Mouse (Mus musculus) forebrain, embryonic 16.5 days (tissue): ENCODE data around the gene Iqgap1. TPM values are rescaled to one million over a fixed set of nuclear protein-coding genes. Genes with fewer than 3 reads are reported as not detected.
A peak's percentile ranks its signal among the peaks of the same experiment; 100 is the strongest.

Experiments used
- ATAC-seq: fragments of 200-750 bp; cut with Nextera tagmentation; 2 replicates; pipeline ENCODE4 v1.8.0; 2017; ENCODE audit warnings: mild to moderate bottlenecking, moderate library complexity
- H3K27ac ChIP-seq: fragments of 300-500 bp; sonication (generic); 2 replicates; pipeline ENCODE4 v1.5.1; 2014; ENCODE audit warnings: low read length, control low read depth
- H3K27me3 ChIP-seq: fragments of 300-500 bp; sonication (generic); replicated peaks from 2 replicates; pipeline ENCODE4 v1.6.1; 2014; ENCODE audit warnings: low read length; ENCODE audit not compliant: control insufficient read depth, insufficient read depth
- H3K36me3 ChIP-seq: fragments of 300-500 bp; sonication (generic); 2 replicates; pipeline ENCODE4 v1.6.1; 2014; ENCODE audit not compliant: control insufficient read depth, insufficient read depth
- H3K4me1 ChIP-seq: fragments of 300-500 bp; sonication (generic); replicated peaks from 2 replicates; pipeline ENCODE4 v1.6.1; 2014; ENCODE audit warnings: low read length; ENCODE audit not compliant: control insufficient read depth, insufficient read depth
- H3K4me2 ChIP-seq: fragments of 300-500 bp; sonication (generic); 2 replicates; pipeline ENCODE4 v1.6.1; 2014; ENCODE audit warnings: mild to moderate bottlenecking, low read length, control low read depth
- H3K4me3 ChIP-seq: fragments of 300-500 bp; sonication (generic); replicated peaks from 2 replicates; pipeline ENCODE4 v1.5.1; 2014; ENCODE audit warnings: mild to moderate bottlenecking, low read length, control low read depth
- H3K9ac ChIP-seq: fragments of 300-500 bp; sonication (generic); replicated peaks from 2 replicates; pipeline ENCODE4 v1.6.1; 2014; ENCODE audit warnings: low read depth, low read length, control low read depth
- H3K9me3 ChIP-seq: fragments of 300-500 bp; sonication (generic); 2 replicates; pipeline ENCODE4 v1.6.1; 2016; ENCODE audit warnings: low read length; ENCODE audit not compliant: control insufficient read depth
- WGBS: fragments of 180-500 bp; shearing (Covaris S2); extraction: QIAGEN DNeasy Blood & Tissue Kit; methylation state at CpG from one replicate; pipeline ENCODE4 v1.1.7; 2014; 5-methylcytosine and 5-hydroxymethylcytosine counted together
- polyA plus RNA-seq: library from polyadenylated mRNA; unstranded; fragments of >200 nt; fragmentation: Nextera tagmentation; extraction: Ambion mirVana; gene quantifications from 2 replicates; pipeline ENCODE4 v1.2.1, GENCODE M21; 2015

Gene Iqgap1
- polyA plus RNA-seq, 1 experiment from 2014 or later = 24.5 TPM

GRCm38 (mm10) chr7:80698940-80699339 lies 126.8 kb downstream of the Iqgap1 start:
- no peak overlapping the region for H3K4me3 ChIP-seq
- ATAC-seq = no peak
- no peaks in the 10 kb centered on the region for H3K27me3 ChIP-seq
- H3K27ac ChIP-seq = no peak overlapping the region
- no peak overlapping the region for H3K4me2 ChIP-seq
- H3K9ac ChIP-seq = no peak overlapping the region
- 66% methylated on average over 3 of the region's 3 CpGs for WGBS
- H3K9me3 ChIP-seq = no peaks in the 10 kb centered on the region
- no peaks in the 10 kb centered on the region for H3K36me3 ChIP-seq
- no peaks in the 10 kb centered on the region for H3K4me1 ChIP-seq

- Histone ChIP-seq H3K36me3 (no peaks in the 10 kb centered on the region), H3K27me3 (no peaks in the 10 kb centered on the region), H3K4me3 (no peak overlapping the region), H3K9ac (no peak overlapping the region), H3K4me2 (no peak overlapping the region), H3K9me3 (no peaks in the 10 kb centered on the region), H3K4me1 (no peaks in the 10 kb centered on the region), H3K27ac (no peak overlapping the region)
- ATAC-seq = no peak
- WGBS = 69% methylated on average over 5 of the region's 5 CpGs
Measured at GRCm38 (mm10) chr7:80697859-80698258, 127.9 kb downstream of the Iqgap1 start.

DNA sequence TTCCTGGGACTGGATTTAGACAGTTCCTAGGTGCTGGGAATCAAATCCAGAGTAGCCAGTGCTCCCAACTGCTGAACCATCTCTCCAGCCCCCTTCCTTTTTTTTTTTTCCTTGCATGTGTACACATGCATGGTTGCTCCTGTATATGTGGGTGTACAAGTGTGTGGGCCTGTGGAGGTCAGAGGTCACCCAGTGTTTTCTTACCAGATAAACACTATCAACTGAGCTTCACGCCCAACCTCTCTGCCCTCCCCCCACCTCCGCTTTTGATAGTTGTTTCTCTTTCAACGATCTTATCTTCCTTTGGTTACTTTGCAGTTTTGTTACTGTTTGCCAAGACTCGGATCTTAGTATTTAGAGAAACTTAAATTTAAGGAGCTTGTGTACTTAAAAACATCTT lies 128.9 kb downstream of the Iqgap1 start:
- H3K9me3 ChIP-seq = no peaks in the 10 kb centered on the region
- no peak overlapping the region for H3K9ac ChIP-seq
- H3K27me3 ChIP-seq = no peaks in the 10 kb centered on the region
- no peaks in the 10 kb centered on the region for H3K4me1 ChIP-seq
- no peak overlapping the region for H3K4me3 ChIP-seq
- no peak overlapping the region for H3K4me2 ChIP-seq
- WGBS = 82% methylated on average over 4 of the region's 4 CpGs
- no peaks in the 10 kb centered on the region for H3K36me3 ChIP-seq
- H3K27ac ChIP-seq = no peak overlapping the region
- no peak for ATAC-seq

GRCm38 (mm10) chr7:80696334-80696733 lies 129.4 kb downstream of the Iqgap1 start:
- ATAC-seq = no peak
- no peaks in the 10 kb centered on the region for H3K36me3 ChIP-seq

GRCm38 (mm10) chr7:80692472-80692871 lies 133.3 kb downstream of the Iqgap1 start:
- WGBS = 95% methylated on average over 9 of the region's 9 CpGs
- no peak overlapping the region for H3K4me2 ChIP-seq
- ATAC-seq = no peak

More at GRCm38 (mm10) chr7:80696334-80696733, 129.4 kb downstream of the Iqgap1 start:
- 52% methylated on average over 1 of the region's 1 CpGs for WGBS
- Histone ChIP-seq H3K9me3 (no peaks in the 10 kb centered on the region), H3K4me1 (peaks cover 2% of the 10 kb centered on the region; the same call in 1 of the 2 replicates), H3K27ac (no peak overlapping the region), H3K9ac (no peak overlapping the region), H3K4me2 (no peak overlapping the region), H3K4me3 (no peak overlapping the region), H3K27me3 (no peaks in the 10 kb centered on the region)

GRCm38 (mm10) chr7:80691131-80691530 lies 134.6 kb downstream of the Iqgap1 start:
- no peak overlapping the region for H3K4me2 ChIP-seq
- WGBS = 32% methylated on average over 6 of the region's 6 CpGs
- no peak overlapping the region for H3K9ac ChIP-seq
- H3K4me3 ChIP-seq = no peak overlapping the region
- no peaks in the 10 kb centered on the region for H3K36me3 ChIP-seq
- peak; percentile 51 for ATAC-seq
- peak overlapping the region; percentile 80 for H3K27ac ChIP-seq
- no peaks in the 10 kb centered on the region for H3K27me3 ChIP-seq
- no peaks in the 10 kb centered on the region for H3K9me3 ChIP-seq
- H3K4me1 ChIP-seq = peaks cover 24% of the 10 kb centered on the region

More at GRCm38 (mm10) chr7:80692472-80692871, 133.3 kb downstream of the Iqgap1 start:
- no peaks in the 10 kb centered on the region for H3K9me3 ChIP-seq
- no peak overlapping the region for H3K4me3 ChIP-seq
- H3K27me3 ChIP-seq = no peaks in the 10 kb centered on the region
- peaks cover 16% of the 10 kb centered on the region for H3K4me1 ChIP-seq
- no peak overlapping the region for H3K9ac ChIP-seq
- no peaks in the 10 kb centered on the region for H3K36me3 ChIP-seq
- H3K27ac ChIP-seq = no peak overlapping the region

- WGBS = 21% methylated on average over 10 of the region's 10 CpGs
Measured at GRCm38 (mm10) chr7:80689221-80689591, 136.6 kb downstream of the Iqgap1 start.

DNA sequence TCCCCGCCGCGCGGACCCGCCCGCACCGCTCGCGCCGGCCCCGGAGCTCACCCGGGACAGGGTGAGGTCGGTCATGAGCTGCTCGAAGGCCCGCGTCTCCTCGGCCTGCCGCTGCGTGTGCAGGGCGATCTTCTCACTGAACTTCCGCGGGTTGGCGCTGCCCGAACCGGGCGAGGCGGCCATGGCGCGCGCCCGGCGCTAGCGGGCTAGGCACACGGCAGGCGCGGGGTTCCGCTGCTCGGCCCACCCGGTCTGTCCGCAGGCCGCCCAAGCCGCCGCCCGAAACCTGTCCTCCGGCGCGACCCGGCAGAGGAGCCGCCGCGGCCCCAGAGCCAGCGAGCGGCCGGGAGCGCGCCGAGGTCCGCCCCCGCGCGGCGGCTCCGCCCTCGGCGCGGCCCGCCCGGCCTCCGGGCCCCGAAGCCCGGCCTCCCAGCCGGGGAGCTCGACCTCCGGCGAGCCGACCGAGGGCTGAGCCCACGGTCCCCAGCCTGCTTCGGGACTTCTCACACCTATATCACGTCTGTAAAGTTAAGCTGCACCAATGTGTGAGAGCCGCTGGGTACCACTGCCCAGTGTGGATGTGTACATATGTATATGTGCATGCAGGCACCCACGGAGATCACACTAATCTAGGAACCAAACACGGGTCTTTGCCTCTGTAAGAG lies 137.1 kb downstream of the Iqgap1 start, which contains the start of gene Crtc3:
Gene Crtc3, minus strand, starts transcription at position 322 of the 665 bp plus-strand sequence.
- Histone ChIP-seq H3K9me3 (no peaks in the 10 kb centered on the region), H3K9ac (peak within 1 kb of the TSS; percentile 98), H3K4me3 (peak within 1 kb of the TSS; percentile 90), H3K4me1 (peaks cover 24% of the 10 kb centered on the region), H3K27me3 (no peaks in the 10 kb centered on the region), H3K27ac (peak within 1 kb of the TSS; percentile 93), H3K36me3 (no peaks in the 10 kb centered on the region), H3K4me2 (peak within 1 kb of the TSS; percentile 55)
- under 1% methylated on average over 66 of the region's 83 CpGs for WGBS
- peak; percentile 73 for ATAC-seq

More at GRCm38 (mm10) chr7:80689221-80689591, 136.6 kb downstream of the Iqgap1 start:
- Histone ChIP-seq H3K36me3 (no peaks in the 10 kb centered on the region), H3K4me3 (peak overlapping the region; percentile 90), H3K4me1 (peaks cover 24% of the 10 kb centered on the region), H3K4me2 (peak overlapping the region; percentile 55), H3K27ac (peak overlapping the region; percentile 93), H3K9ac (peak overlapping the region; percentile 98), H3K9me3 (no peaks in the 10 kb centered on the region), H3K27me3 (no peaks in the 10 kb centered on the region)
- no peak for ATAC-seq

DNA sequence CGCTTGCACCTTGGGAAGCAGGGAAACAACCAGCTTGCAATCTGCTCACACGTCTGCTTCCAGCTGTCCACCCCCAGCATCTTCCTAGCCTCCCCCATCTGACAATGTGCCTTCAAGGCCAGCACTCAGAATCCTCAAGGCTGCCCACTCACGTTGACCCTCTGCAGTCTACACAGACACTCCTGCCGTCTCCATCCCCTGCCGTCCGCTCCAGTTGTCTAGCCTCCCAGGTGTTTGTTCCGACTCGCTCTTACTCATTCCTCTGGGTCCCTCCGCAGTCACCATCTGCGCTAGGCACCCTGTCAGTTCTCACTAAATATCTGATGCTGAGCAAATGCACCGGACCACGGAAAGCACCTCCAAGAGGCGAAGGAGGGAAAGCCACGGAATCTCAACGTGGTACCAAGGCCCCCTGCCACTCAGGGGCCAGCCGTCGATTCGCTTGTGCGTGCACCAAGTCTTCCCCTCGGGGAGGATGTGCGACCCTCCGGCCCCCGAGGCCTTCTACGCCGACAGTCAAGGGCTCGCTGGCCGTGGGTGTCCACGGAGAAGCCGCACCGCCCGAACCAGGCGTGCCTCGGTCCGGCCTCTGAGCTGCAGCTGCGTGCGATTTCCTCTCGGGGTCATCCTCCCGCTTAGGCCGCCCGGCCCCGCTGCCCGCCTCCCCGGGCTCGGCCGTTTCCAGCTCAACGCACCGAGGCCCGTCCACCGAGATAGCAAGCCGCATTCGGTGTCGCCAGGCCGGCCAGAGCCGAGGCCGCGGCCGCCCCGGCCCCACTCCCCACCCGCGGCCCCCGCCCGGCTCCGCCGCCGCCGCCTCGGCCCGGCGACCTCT lies 137.8 kb downstream of the Iqgap1 start:
- peak overlapping the region; percentile 90 for H3K4me3 ChIP-seq
- under 1% methylated on average over 54 of the region's 69 CpGs for WGBS

More for the DNA sequence above, 137.8 kb downstream of the Iqgap1 start:
- H3K27ac ChIP-seq = peak overlapping the region; percentile 93
- H3K9me3 ChIP-seq = no peaks in the 10 kb centered on the region
- no peaks in the 10 kb centered on the region for H3K36me3 ChIP-seq
- peak overlapping the region; percentile 55 for H3K4me2 ChIP-seq
- H3K4me1 ChIP-seq = peaks cover 26% of the 10 kb centered on the region
- H3K9ac ChIP-seq = peak overlapping the region; percentile 98
- no peaks in the 10 kb centered on the region for H3K27me3 ChIP-seq
- peak; percentile 34 for ATAC-seq
